Mouse (Mus musculus): Measurements from ENCODE around the gene BC048403. TPM values are rescaled to one million over a fixed set of nuclear protein-coding genes. Genes with fewer than 3 reads are reported as not detected.

The BC048403 gene
- total RNA-seq (2014; rRNA removed) (2.5 and 4.5 TPM in 2 replicates), polyA plus RNA-seq (2015; fragmentation: Nextera tagmentation; extraction: Ambion mirVana) (1.5 and 1.9 TPM in 2 replicates)

DNA sequence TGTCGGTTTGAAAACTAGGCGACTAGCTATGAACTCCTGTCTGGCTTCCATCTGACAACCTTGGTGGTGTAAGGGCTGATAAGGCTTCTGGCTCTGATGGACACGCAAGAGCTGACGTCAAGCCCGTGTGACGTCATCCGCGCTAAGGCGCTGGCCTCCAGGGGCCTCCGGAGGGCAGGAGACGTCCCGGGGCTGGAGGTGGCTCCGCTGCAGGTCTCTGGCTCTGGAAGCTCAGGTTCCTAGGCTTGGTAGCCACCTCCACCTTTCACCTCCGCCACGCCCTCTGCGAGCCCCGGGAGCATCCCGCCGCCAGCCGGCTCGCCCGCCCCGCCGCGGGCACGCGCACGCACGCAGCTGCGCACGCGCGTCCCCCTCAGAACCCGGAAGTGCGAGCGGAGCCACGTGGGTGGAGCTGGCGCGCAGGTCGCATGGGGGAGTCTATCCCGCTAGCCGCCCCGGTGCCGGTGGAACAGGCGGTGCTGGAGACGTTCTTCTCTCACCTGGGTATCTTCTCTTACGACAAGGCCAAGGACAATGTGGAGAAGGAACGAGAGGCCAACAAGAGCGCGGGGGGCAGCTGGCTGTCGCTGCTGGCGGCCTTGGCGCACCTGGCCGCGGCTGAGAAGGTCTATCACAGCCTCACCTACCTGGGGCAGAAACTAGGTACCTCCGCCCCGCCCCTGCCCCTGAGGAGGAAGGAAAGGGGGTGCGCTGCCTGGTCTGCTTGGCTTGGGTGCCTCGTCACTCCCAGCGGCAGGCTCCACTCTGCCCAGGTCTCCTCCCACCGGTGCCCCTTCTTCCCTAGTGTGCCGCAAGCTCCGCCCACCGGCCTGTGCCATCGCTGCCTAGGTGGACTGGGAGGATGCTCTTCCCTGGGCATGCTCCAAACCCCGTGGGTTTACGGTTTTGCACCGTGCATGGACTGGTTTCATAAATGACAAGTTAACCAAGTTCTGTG lies at the start of gene BC048403:
Gene BC048403, plus strand, starts transcription at position 390 of the 958 bp plus-strand sequence.
- Histone ChIP-seq H3K27me3 (ENCODE audit: insufficient read depth, low read length) (no peaks in the 10 kb centered on the region), H3K36me3 (ENCODE audit: insufficient read depth, low read length) (no peaks in the 10 kb centered on the region), H3K4me3 (ENCODE audit: low read depth, low read length) (peak within 1 kb of the TSS; percentile 73), H3K9ac (replicated peaks; ENCODE audit: low read length, poor library complexity, severe bottlenecking) (peak within 1 kb of the TSS; percentile 83), H3K4me2 (ENCODE audit: low read depth, low read length, poor library complexity, severe bottlenecking) (peak within 1 kb of the TSS; percentile 93), H3K27ac (ENCODE audit: low read depth, low read length) (peak within 1 kb of the TSS; percentile 82), H3K9me3 (ENCODE audit: low read length) (no peaks in the 10 kb centered on the region), H3K4me1 (ENCODE audit: insufficient read depth, low read length) (no peaks in the 10 kb centered on the region)
- ATAC-seq (ENCODE audit: low FRiP score) (peak; percentile 90), DNase-seq (ENCODE audit: low spot score) (peak; percentile 84)
- TF ChIP-seq CTCF (IDR thresholded peaks at IDR 0.05) = no peak
- under 1% methylated on average over 63 of the region's 68 CpGs for WGBS

DNA sequence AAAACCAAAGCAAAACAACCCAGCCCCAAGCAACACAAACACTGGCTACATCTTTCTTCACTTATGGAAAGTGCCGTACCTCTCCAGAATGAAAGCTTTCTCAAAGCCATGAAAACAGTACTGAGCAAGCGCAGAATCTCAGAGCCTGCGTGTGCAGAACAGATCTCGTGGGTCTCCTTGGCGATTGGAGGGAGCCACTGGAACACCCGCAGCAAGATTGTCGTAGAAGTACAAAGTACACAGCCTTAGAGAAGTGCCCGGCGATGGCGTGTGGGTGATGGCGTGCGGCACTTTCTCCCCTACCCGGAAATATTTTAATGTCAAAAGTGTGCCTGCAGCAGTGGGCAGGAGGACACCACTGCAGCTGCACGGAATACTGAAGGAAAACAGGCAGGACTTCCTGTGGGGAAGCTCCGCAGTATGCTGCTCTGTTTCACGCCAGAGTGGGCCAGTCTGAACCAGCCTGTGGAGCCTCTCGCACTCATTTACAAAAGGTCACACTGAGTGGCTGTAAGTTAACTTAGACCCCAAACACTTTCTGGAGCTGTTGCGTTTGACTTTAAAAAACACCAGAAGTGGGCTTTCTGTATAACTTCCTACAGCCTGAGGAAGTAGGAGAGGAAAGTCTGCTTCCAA lies 46.7 kb upstream of the BC048403 start:
- DNase-seq (ENCODE audit: low spot score) (no peak), ATAC-seq (ENCODE audit: low FRiP score) (no peak)
- H3K9me3 ChIP-seq (ENCODE audit: low read length) = no peaks in the 10 kb centered on the region
- H3K4me3 ChIP-seq (ENCODE audit: low read depth, low read length) = peak overlapping the region; percentile 5; the same call in 1 of the 2 replicates
- H3K27ac ChIP-seq (ENCODE audit: low read depth, low read length) = no peak overlapping the region
- no peaks in the 10 kb centered on the region for H3K27me3 ChIP-seq (ENCODE audit: insufficient read depth, low read length)
- no peak overlapping the region; the same call in 1 of the 2 replicates for H3K4me2 ChIP-seq (ENCODE audit: low read depth, low read length, poor library complexity, severe bottlenecking)
- no peak overlapping the region for H3K9ac ChIP-seq (replicated peaks; ENCODE audit: low read length, poor library complexity, severe bottlenecking)
- no peaks in the 10 kb centered on the region for H3K36me3 ChIP-seq (ENCODE audit: insufficient read depth, low read length)
- H3K4me1 ChIP-seq (ENCODE audit: insufficient read depth, low read length) = no peaks in the 10 kb centered on the region
- TF ChIP-seq CTCF (IDR thresholded peaks at IDR 0.05) = no peak
- 50% methylated on average over 18 of the region's 18 CpGs for WGBS

DNA sequence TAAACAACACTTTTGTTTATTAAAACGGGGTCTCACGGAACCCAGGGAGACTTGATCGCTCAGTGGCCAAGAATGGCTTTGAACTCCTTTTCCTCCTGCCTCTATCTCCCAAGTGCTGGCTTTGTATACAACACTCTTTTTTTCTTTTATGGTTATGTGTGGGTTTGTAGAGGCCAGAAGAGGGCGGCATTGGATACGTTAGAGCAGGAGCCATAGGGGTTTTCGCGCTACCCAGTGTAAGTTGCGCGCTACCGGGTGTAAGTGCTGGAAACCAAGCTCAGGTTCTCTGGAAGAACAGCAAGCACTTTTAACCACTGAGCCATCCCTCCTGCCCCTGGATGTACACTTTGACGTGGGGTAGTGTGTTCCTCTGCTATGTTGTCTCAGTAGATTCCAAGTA lies 45.2 kb upstream of the BC048403 start:
- no peak for DNase-seq (ENCODE audit: low spot score)
- Histone ChIP-seq H3K4me1 (ENCODE audit: insufficient read depth, low read length) (no peaks in the 10 kb centered on the region), H3K4me2 (ENCODE audit: low read depth, low read length, poor library complexity, severe bottlenecking) (no peak overlapping the region), H3K9ac (replicated peaks; ENCODE audit: low read length, poor library complexity, severe bottlenecking) (no peak overlapping the region), H3K36me3 (ENCODE audit: insufficient read depth, low read length) (no peaks in the 10 kb centered on the region), H3K4me3 (ENCODE audit: low read depth, low read length) (no peak overlapping the region), H3K27ac (ENCODE audit: low read depth, low read length) (no peak overlapping the region), H3K9me3 (ENCODE audit: low read length) (no peaks in the 10 kb centered on the region), H3K27me3 (ENCODE audit: insufficient read depth, low read length) (no peaks in the 10 kb centered on the region)
- ATAC-seq (ENCODE audit: low FRiP score) = no peak
- 85% methylated on average over 11 of the region's 11 CpGs for WGBS
- no peak for TF ChIP-seq CTCF (IDR thresholded peaks at IDR 0.05)

DNA sequence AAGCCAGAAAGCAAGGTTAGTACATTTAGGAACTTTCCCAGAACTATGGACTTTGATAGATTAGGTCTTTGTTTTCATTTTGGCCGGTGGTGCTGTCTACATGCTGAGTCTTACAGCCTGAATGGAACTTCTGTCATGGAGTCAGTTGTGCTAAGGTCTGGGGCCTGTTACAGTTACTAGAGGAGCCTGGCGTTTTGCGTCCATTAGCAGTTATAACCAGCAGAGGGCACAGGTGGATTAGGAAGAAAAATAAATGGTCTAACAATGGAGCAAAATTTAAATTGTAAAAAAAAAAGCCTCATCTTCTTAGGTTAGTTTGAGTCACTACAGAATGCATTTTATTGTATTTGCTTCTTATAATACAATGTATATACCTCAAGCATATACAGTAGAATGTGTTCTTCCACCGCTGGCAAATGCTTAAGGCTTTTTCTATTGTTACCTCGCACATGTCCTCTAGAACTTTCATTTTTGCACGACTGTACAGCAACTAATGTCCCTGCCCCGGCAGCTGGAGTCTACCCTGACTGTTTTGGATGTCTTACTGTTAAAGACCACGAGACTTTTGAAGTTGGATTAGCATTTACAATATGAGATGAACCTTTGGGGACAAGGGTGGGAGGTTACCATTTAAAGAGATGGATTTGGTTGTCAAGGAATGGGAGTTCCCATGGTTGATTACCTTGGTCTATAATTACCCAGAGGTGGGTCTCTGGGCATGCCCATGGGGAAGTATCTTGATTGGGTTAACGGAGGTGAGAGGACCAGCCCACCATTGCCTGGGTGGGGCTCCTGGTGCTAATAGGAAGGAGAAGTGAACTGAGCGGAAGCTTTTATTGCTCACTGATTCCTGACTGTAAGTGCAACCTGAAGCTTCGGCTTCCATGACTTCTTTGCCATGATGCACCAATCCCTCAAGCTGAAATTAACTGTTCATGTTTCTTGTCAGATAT lies 38.2 kb upstream of the BC048403 start:
- Histone ChIP-seq H3K27me3 (ENCODE audit: insufficient read depth, low read length) (no peaks in the 10 kb centered on the region), H3K9ac (replicated peaks; ENCODE audit: low read length, poor library complexity, severe bottlenecking) (no peak overlapping the region), H3K4me1 (ENCODE audit: insufficient read depth, low read length) (no peaks in the 10 kb centered on the region), H3K27ac (ENCODE audit: low read depth, low read length) (no peak overlapping the region), H3K4me2 (ENCODE audit: low read depth, low read length, poor library complexity, severe bottlenecking) (no peak overlapping the region), H3K9me3 (ENCODE audit: low read length) (no peaks in the 10 kb centered on the region), H3K4me3 (ENCODE audit: low read depth, low read length) (no peak overlapping the region), H3K36me3 (ENCODE audit: insufficient read depth, low read length) (no peaks in the 10 kb centered on the region)
- no peak for ATAC-seq (ENCODE audit: low FRiP score)
- 62% methylated on average over 11 of the region's 11 CpGs for WGBS
- TF ChIP-seq CTCF (IDR thresholded peaks at IDR 0.05) = peak; percentile 91
- peak; percentile 85 for DNase-seq (ENCODE audit: low spot score)

DNA sequence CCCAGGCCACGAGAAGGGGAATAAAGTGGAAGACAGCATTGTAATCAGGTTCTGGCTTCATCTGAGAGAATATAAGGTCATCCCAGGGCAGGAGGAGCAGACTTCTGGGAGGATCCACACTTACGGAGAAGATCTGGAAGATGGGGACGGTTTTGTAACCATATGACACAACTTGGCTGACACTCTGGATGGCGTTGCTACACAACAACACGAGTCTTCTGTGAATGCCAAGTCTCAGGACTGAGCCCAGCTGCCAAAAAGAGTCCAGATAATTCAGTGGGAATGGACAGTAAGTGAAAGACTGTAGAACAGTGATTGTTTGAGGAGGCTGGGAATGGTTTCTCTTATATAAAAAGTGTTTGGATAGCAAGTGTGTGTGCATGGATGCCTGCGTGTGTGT lies 36.1 kb upstream of the BC048403 start:
- Histone ChIP-seq H3K4me1 (ENCODE audit: insufficient read depth, low read length) (no peaks in the 10 kb centered on the region), H3K9ac (replicated peaks; ENCODE audit: low read length, poor library complexity, severe bottlenecking) (no peak overlapping the region), H3K4me3 (ENCODE audit: low read depth, low read length) (no peak overlapping the region), H3K27ac (ENCODE audit: low read depth, low read length) (no peak overlapping the region), H3K27me3 (ENCODE audit: insufficient read depth, low read length) (no peaks in the 10 kb centered on the region), H3K4me2 (ENCODE audit: low read depth, low read length, poor library complexity, severe bottlenecking) (no peak overlapping the region), H3K9me3 (ENCODE audit: low read length) (no peaks in the 10 kb centered on the region), H3K36me3 (ENCODE audit: insufficient read depth, low read length) (no peaks in the 10 kb centered on the region)
- DNase-seq (ENCODE audit: low spot score) (peak; percentile 43), ATAC-seq (ENCODE audit: low FRiP score) (no peak)
- TF ChIP-seq CTCF (IDR thresholded peaks at IDR 0.05) = no peak
- WGBS = 76% methylated on average over 6 of the region's 6 CpGs
